Mouse (Mus musculus): ENCODE results near the gene Runx1. TPM values are rescaled to one million over a fixed set of nuclear protein-coding genes. Genes with fewer than 3 reads are reported as not detected.
A peak's percentile ranks its signal among the peaks of the same experiment; 100 is the strongest.

The Runx1 gene
- polyA plus RNA-seq, 1 experiment from 2014 or later: 4.9 TPM

DNA sequence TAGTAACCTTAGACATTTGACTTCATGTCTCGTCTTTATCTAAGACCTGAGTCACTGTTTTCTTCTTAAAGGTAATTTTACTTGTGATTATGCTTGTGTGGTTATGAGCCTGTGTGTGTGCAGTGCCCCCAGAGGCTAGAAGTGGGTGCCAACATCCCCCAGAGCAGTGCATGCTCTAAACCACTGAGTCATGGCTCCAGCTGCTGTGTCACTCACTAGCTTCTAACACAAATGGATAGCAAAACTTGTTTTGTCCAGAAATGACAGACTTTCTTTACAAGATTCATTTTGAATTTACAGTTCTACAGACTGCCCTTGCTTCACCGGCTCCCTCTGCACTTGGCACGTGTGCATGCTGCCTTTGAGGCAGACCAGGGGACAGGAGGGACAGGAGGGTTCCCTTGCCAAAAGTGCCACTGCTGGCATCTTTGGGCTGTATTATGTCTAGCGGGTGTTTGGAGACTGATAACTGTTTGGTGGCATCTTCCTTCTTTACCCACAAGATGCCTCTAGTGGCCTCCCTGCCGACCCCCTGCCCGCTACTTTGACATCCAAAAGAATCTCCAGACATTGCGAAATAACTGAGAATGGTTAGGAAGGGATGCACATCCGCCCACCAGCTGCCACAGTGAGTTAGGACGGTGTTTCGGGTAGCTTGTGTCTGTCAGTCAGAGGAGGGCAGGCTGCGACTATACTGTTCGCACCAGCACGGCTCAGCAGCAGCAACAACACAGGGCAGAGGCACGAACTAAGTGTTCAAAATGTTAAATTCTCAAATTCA, 217.6 kb downstream of the Runx1 start:
- peak overlapping the region; percentile 82 for H3K27ac ChIP-seq
- ATAC-seq (ENCODE audit: insufficient number of reproducible peaks, insufficient read depth, low FRiP score, low TSS enrichment, low read depth): no peak
- 37% methylated on average over 14 of the region's 14 CpGs for WGBS
- no peak overlapping the region for H3K9ac ChIP-seq (replicated peaks)
- H3K9me3 ChIP-seq: no peaks in the 10 kb centered on the region
- no peaks in the 10 kb centered on the region for H3K36me3 ChIP-seq
- peaks cover 21% of the 10 kb centered on the region for H3K27me3 ChIP-seq
- peaks cover 67% of the 10 kb centered on the region for H3K4me1 ChIP-seq (replicated peaks)
- H3K4me3 ChIP-seq (replicated peaks): no peak overlapping the region
- H3K4me2 ChIP-seq: peak overlapping the region; percentile 39

GRCm38 (mm10) chr16:92606491-92606965, 219.4 kb downstream of the Runx1 start:
- no peaks in the 10 kb centered on the region for H3K36me3 ChIP-seq
- H3K9me3 ChIP-seq: no peaks in the 10 kb centered on the region
- H3K27me3 ChIP-seq: peaks cover 21% of the 10 kb centered on the region
- ATAC-seq (ENCODE audit: insufficient number of reproducible peaks, insufficient read depth, low FRiP score, low TSS enrichment, low read depth): peak; percentile 40
- WGBS: 87% methylated on average over 7 of the region's 7 CpGs
- H3K9ac ChIP-seq (replicated peaks): no peak overlapping the region
- peak overlapping the region; percentile 67 for H3K4me2 ChIP-seq
- no peak overlapping the region for H3K27ac ChIP-seq
- H3K4me3 ChIP-seq (replicated peaks): no peak overlapping the region
- H3K4me1 ChIP-seq (replicated peaks): peaks cover 48% of the 10 kb centered on the region

DNA sequence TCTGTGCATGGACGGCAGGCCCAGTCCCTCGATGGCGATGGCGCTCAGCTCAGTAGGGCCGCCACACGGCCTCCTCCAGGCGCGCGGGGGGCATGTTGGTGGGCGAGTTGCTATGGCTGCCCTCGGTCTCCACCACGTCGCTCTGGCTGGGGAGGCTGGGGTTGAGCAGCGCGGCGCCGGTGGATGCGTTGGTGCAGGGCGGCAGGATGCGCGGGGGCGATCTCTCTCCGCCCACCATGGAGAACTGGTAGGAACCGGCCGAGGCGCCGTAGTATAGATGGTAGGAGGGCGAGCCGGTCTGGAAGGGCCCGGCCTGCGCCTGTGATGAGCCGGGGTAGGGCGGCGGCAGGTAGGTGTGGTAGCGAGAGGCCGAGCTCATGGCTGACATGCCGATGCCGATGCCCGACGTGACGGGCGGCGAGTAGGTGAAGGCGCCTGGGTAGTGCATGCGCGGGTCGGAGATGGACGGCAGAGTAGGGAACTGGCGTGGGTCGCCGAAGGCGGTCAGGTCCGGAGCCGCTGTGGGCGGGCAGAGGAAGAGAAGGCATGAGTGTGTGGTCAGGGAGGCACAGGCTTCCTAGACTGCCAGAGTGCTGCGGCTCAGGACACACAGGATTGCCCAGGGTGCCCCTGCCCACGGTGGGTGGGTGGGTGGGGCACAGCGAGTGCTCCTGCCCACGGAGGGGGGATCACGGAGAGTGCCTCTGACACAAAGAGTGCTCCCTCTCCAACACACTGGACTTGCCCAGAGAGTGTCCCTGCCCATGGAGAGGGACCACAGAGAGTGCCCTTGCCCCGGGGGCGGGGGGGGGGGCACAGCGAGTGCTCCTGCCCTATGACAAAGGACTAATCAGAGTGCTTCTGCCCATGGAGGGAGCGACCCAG, 220.1 kb downstream of the Runx1 start:
- ATAC-seq (ENCODE audit: insufficient number of reproducible peaks, insufficient read depth, low FRiP score, low TSS enrichment, low read depth): peak; percentile 65

GRCm38 (mm10) chr16:92602504-92602903, 223.4 kb downstream of the Runx1 start:
- Histone ChIP-seq H3K36me3 (no peaks in the 10 kb centered on the region), H3K4me2 (no peak overlapping the region), H3K9me3 (no peaks in the 10 kb centered on the region), H3K27ac (no peak overlapping the region), H3K9ac (replicated peaks) (no peak overlapping the region), H3K4me1 (replicated peaks) (peaks cover 24% of the 10 kb centered on the region), H3K27me3 (peaks cover 21% of the 10 kb centered on the region), H3K4me3 (replicated peaks) (no peak overlapping the region)
- WGBS: 75% methylated on average over 11 of the region's 11 CpGs
- no peak for ATAC-seq (ENCODE audit: insufficient number of reproducible peaks, insufficient read depth, low FRiP score, low TSS enrichment, low read depth)

More for the DNA sequence above, 220.1 kb downstream of the Runx1 start:
- Histone ChIP-seq H3K4me1 (replicated peaks) (peaks cover 44% of the 10 kb centered on the region), H3K9ac (replicated peaks) (peak overlapping the region; percentile 59), H3K27me3 (peaks cover 21% of the 10 kb centered on the region), H3K4me3 (replicated peaks) (peak overlapping the region; percentile 42), H3K4me2 (peak overlapping the region; percentile 67), H3K36me3 (no peaks in the 10 kb centered on the region), H3K9me3 (no peaks in the 10 kb centered on the region), H3K27ac (no peak overlapping the region)
- whole genome bisulfite sequencing: 9% methylated on average over 60 of the region's 64 CpGs

- WGBS: 77% methylated on average over 9 of the region's 9 CpGs
- Histone ChIP-seq H3K9ac (replicated peaks) (no peak overlapping the region), H3K36me3 (no peaks in the 10 kb centered on the region), H3K4me1 (replicated peaks) (peaks cover 26% of the 10 kb centered on the region), H3K27ac (no peak overlapping the region), H3K4me3 (replicated peaks) (no peak overlapping the region), H3K27me3 (peaks cover 14% of the 10 kb centered on the region), H3K9me3 (no peaks in the 10 kb centered on the region), H3K4me2 (no peak overlapping the region)
- ATAC-seq (ENCODE audit: insufficient number of reproducible peaks, insufficient read depth, low FRiP score, low TSS enrichment, low read depth): no peak
Measured at GRCm38 (mm10) chr16:92601270-92601826, 224.6 kb downstream of the Runx1 start.

GRCm38 (mm10) chr16:92599451-92599850, 226.5 kb downstream of the Runx1 start:
- Histone ChIP-seq H3K4me1 (replicated peaks) (peaks cover 17% of the 10 kb centered on the region), H3K9me3 (no peaks in the 10 kb centered on the region), H3K9ac (replicated peaks) (no peak overlapping the region), H3K4me3 (replicated peaks) (no peak overlapping the region), H3K36me3 (no peaks in the 10 kb centered on the region), H3K4me2 (no peak overlapping the region), H3K27ac (no peak overlapping the region), H3K27me3 (peaks cover 3% of the 10 kb centered on the region; the same call in 1 of the 2 replicates)
- ATAC-seq (ENCODE audit: insufficient number of reproducible peaks, insufficient read depth, low FRiP score, low TSS enrichment, low read depth): no peak
- WGBS: 48% methylated on average over 11 of the region's 11 CpGs

DNA sequence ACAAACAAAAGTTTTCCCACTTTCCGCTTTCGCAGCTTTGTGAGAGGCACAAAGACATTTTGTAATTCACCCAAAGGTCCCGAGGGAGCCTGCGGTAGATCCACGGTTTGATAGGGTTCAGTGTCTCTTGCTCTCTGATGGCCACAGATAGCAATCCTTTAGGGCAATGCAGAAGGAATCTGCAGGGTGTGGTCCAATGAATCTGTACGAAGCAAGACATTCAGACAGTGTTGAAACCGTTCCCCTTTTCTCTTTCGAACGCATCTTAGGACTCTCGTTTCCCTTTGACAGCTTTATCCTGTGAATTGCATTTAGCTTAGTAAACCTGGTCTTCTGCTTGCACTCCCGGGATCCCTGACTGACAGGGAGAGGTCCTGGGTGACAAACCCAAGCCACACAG, 228.3 kb downstream of the Runx1 start:
- Histone ChIP-seq H3K4me3 (replicated peaks) (no peak overlapping the region), H3K27ac (0 out of 2 replicates have a peak overlapping the region, but pooled peaks have one; percentile 41), H3K9ac (replicated peaks) (no peak overlapping the region), H3K9me3 (no peaks in the 10 kb centered on the region), H3K4me2 (no peak overlapping the region), H3K4me1 (replicated peaks) (peaks cover 19% of the 10 kb centered on the region), H3K27me3 (no peaks in the 10 kb centered on the region), H3K36me3 (no peaks in the 10 kb centered on the region)
- WGBS: 86% methylated on average over 11 of the region's 11 CpGs
- ATAC-seq (ENCODE audit: insufficient number of reproducible peaks, insufficient read depth, low FRiP score, low TSS enrichment, low read depth): no peak

DNA sequence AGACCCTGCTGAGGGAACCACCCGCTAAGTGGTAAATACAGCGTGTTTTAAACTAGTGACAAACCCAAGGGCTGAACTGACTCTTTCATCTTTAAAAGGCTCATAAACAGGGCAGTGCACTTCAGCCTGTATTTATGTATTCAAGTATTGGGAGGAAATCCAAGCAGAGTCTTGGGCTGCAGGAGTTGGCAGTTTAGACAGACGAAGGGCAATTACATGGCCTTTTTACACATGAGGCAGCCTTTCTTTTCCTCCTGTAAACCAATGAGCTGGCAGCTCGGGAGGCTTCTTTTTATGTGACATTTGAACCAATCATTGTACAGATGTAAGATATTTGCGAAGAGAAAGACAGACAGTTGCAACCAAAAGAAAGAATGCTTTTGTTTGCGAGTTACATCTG, 233.7 kb downstream of the Runx1 start:
- Histone ChIP-seq H3K36me3 (no peaks in the 10 kb centered on the region), H3K27me3 (no peaks in the 10 kb centered on the region), H3K9me3 (no peaks in the 10 kb centered on the region), H3K4me2 (no peak overlapping the region), H3K4me3 (replicated peaks) (no peak overlapping the region), H3K9ac (replicated peaks) (no peak overlapping the region), H3K4me1 (replicated peaks) (peaks cover 16% of the 10 kb centered on the region), H3K27ac (peak overlapping the region; percentile 46)
- WGBS: 28% methylated on average over 6 of the region's 6 CpGs
- ATAC-seq (ENCODE audit: insufficient number of reproducible peaks, insufficient read depth, low FRiP score, low TSS enrichment, low read depth): no peak

GRCm38 (mm10) chr16:92591783-92592182, 234.2 kb downstream of the Runx1 start:
- H3K27ac ChIP-seq: peak overlapping the region; percentile 46
- no peak for ATAC-seq (ENCODE audit: insufficient number of reproducible peaks, insufficient read depth, low FRiP score, low TSS enrichment, low read depth)
- H3K4me2 ChIP-seq: no peak overlapping the region
- H3K9ac ChIP-seq (replicated peaks): no peak overlapping the region
- no peaks in the 10 kb centered on the region for H3K36me3 ChIP-seq
- peaks cover 12% of the 10 kb centered on the region for H3K4me1 ChIP-seq (replicated peaks)
- H3K27me3 ChIP-seq: no peaks in the 10 kb centered on the region
- WGBS: 73% methylated on average over 6 of the region's 6 CpGs
- H3K9me3 ChIP-seq: no peaks in the 10 kb centered on the region
- H3K4me3 ChIP-seq (replicated peaks): no peak overlapping the region

- H3K9ac ChIP-seq (replicated peaks): no peak overlapping the region
- H3K9me3 ChIP-seq: no peaks in the 10 kb centered on the region
- 87% methylated on average over 4 of the region's 4 CpGs for WGBS
- H3K4me2 ChIP-seq: no peak overlapping the region
- H3K36me3 ChIP-seq: no peaks in the 10 kb centered on the region
- no peak overlapping the region for H3K4me3 ChIP-seq (replicated peaks)
- H3K4me1 ChIP-seq (replicated peaks): peaks cover 12% of the 10 kb centered on the region
- no peak for ATAC-seq (ENCODE audit: insufficient number of reproducible peaks, insufficient read depth, low FRiP score, low TSS enrichment, low read depth)
- H3K27ac ChIP-seq: no peak overlapping the region
- no peaks in the 10 kb centered on the region for H3K27me3 ChIP-seq
Measured at GRCm38 (mm10) chr16:92587836-92588235, 238.1 kb downstream of the Runx1 start.

- no peak for ATAC-seq (ENCODE audit: insufficient number of reproducible peaks, insufficient read depth, low FRiP score, low TSS enrichment, low read depth)
- Histone ChIP-seq H3K36me3 (no peaks in the 10 kb centered on the region), H3K4me3 (replicated peaks) (no peak overlapping the region), H3K4me2 (no peak overlapping the region), H3K9me3 (no peaks in the 10 kb centered on the region), H3K27me3 (no peaks in the 10 kb centered on the region), H3K4me1 (replicated peaks) (peaks cover 18% of the 10 kb centered on the region), H3K9ac (replicated peaks) (no peak overlapping the region), H3K27ac (no peak overlapping the region)
- 66% methylated on average over 10 of the region's 10 CpGs for WGBS
Measured at GRCm38 (mm10) chr16:92581767-92582166, 244.2 kb downstream of the Runx1 start.

Measured in limb, embryonic 12.5 days (tissue).